Comparison of ENCODE assay signal across 13 mouse cellular contexts in genomic region chr17:75437239-75437750, GRCm38 (mm10). TPM values are rescaled to one million over a fixed set of nuclear protein-coding genes. Genes with fewer than 3 reads are reported as not detected.
DNase-seq lines count a peak whose midpoint lies in the region; ATAC-seq lines count a peak whose summit lies in the region.
"Had no signal": no experiment of that assay in that cellular context is flagged by ENCODE, and none has a peak within 500 bp of the region (broad histone marks: within the 10 kb centered on the region; RNA-seq: fewer than 3 reads in every experiment).

No protein-coding gene starts in this region.

- no peak overlapping the region for H3K9ac ChIP-seq in intestine, embryonic 14.5 days (ENCODE audit: low read length)
- no peak overlapping the region for H3K9ac ChIP-seq in intestine, embryonic 15.5 days
- peak overlapping the region; percentile 31; the same call in 1 of the 2 replicates for H3K9ac ChIP-seq in lung, embryonic 16.5 days (ENCODE audit: low read length)
- peak overlapping the region; percentile 14; the same call in 1 of the 2 replicates for H3K9ac ChIP-seq in heart, embryonic 16.5 days (ENCODE audit: low read length)
- no peak overlapping the region for H3K9ac ChIP-seq in stomach, embryonic 16.5 days (ENCODE audit: low read length)
- H3K9ac ChIP-seq: forebrain, embryonic 13.5 days had no signal

- no peak for ATAC-seq in intestine, embryonic 14.5 days (replicated peaks; ENCODE audit: low FRiP score, low TSS enrichment, low read depth)
- ATAC-seq in intestine, embryonic 15.5 days: no peak
- ATAC-seq in lung, embryonic 16.5 days (ENCODE audit: low read depth): no peak
- no peak for ATAC-seq in heart, embryonic 16.5 days (replicated peaks; ENCODE audit: extremely low read depth, insufficient read depth, low FRiP score)
- no peak for ATAC-seq in stomach, embryonic 16.5 days (ENCODE audit: insufficient read depth, low FRiP score)
- ATAC-seq: forebrain, embryonic 13.5 days had no signal

- no peaks in the 10 kb centered on the region for H3K9me3 ChIP-seq in intestine, embryonic 14.5 days (ENCODE audit: control insufficient read depth, low read length)
- H3K9me3 ChIP-seq in intestine, embryonic 15.5 days: no peaks in the 10 kb centered on the region
- H3K9me3 ChIP-seq in lung, embryonic 16.5 days (ENCODE audit: control insufficient read depth, low read length): no peaks in the 10 kb centered on the region
- no peaks in the 10 kb centered on the region for H3K9me3 ChIP-seq in heart, embryonic 16.5 days (replicated peaks; ENCODE audit: control insufficient read depth, low read length)
- no peaks in the 10 kb centered on the region for H3K9me3 ChIP-seq in stomach, embryonic 16.5 days (replicated peaks; ENCODE audit: control insufficient read depth, low read length)
- H3K9me3 ChIP-seq: forebrain, embryonic 13.5 days had no signal

- WGBS in intestine, embryonic 14.5 days: 70% methylated on average over 11 of the region's 11 CpGs
- WGBS in intestine, embryonic 15.5 days: 62% methylated on average over 11 of the region's 11 CpGs
- WGBS in lung, embryonic 16.5 days: 48% methylated on average over 11 of the region's 11 CpGs
- 56% methylated on average over 11 of the region's 11 CpGs for WGBS in heart, embryonic 16.5 days
- WGBS in stomach, embryonic 16.5 days: 50% methylated on average over 11 of the region's 11 CpGs

- no peak overlapping the region for H3K27ac ChIP-seq in intestine, embryonic 14.5 days (ENCODE audit: low read depth)
- H3K27ac ChIP-seq in intestine, embryonic 15.5 days: no peak overlapping the region
- H3K27ac ChIP-seq in lung, embryonic 16.5 days (ENCODE audit: low read length): peak overlapping the region; percentile 10; the same call in 1 of the 2 replicates
- peak overlapping the region; percentile 43 for H3K27ac ChIP-seq in heart, embryonic 16.5 days (ENCODE audit: low read length)
- H3K27ac ChIP-seq in stomach, embryonic 16.5 days (ENCODE audit: low read length): no peak overlapping the region
- H3K27ac ChIP-seq: forebrain, embryonic 13.5 days had no signal

- no peak for DNase-seq in intestine, embryonic 14.5 days (ENCODE audit: low spot score)
- DNase-seq in lung, postnatal 14 days: no peak
- DNase-seq in adrenal gland, adult 2 months: no peak
- no peak for DNase-seq in cerebellum, postnatal 4 days (ENCODE audit: low spot score in 2 of 2)
- DNase-seq: adrenal gland, postnatal 36 days; cerebellum, adult 18-20 months; gastrocnemius, postnatal 10 days; kidney, postnatal 10 days had no signal

- no peaks in the 10 kb centered on the region for H3K27me3 ChIP-seq in intestine, embryonic 14.5 days (replicated peaks; ENCODE audit: control insufficient read depth, insufficient read depth, low read length)
- H3K27me3 ChIP-seq in intestine, embryonic 15.5 days (replicated peaks): no peaks in the 10 kb centered on the region
- H3K27me3 ChIP-seq in lung, embryonic 16.5 days (ENCODE audit: control insufficient read depth, insufficient read depth, low read depth, low read length): no peaks in the 10 kb centered on the region
- no peaks in the 10 kb centered on the region for H3K27me3 ChIP-seq in heart, embryonic 16.5 days (ENCODE audit: control insufficient read depth, insufficient read depth, low read length)
- H3K27me3 ChIP-seq in stomach, embryonic 16.5 days (ENCODE audit: control insufficient read depth, insufficient read depth, low read length): no peaks in the 10 kb centered on the region
- H3K27me3 ChIP-seq: forebrain, embryonic 13.5 days had no signal

- no peaks in the 10 kb centered on the region for H3K36me3 ChIP-seq in intestine, embryonic 14.5 days (ENCODE audit: control insufficient read depth, insufficient read depth, low read length)
- H3K36me3 ChIP-seq in intestine, embryonic 15.5 days: no peaks in the 10 kb centered on the region
- no peaks in the 10 kb centered on the region for H3K36me3 ChIP-seq in lung, embryonic 16.5 days (ENCODE audit: control insufficient read depth, insufficient read depth, low read length)
- no peaks in the 10 kb centered on the region for H3K36me3 ChIP-seq in heart, embryonic 16.5 days (ENCODE audit: control insufficient read depth, insufficient read depth)
- H3K36me3 ChIP-seq in stomach, embryonic 16.5 days (ENCODE audit: control insufficient read depth, insufficient read depth, low read length): no peaks in the 10 kb centered on the region

- peak overlapping the region; percentile 15; the same call in 1 of the 2 replicates for H3K4me3 ChIP-seq in intestine, embryonic 14.5 days (ENCODE audit: low read depth, low read length)
- H3K4me3 ChIP-seq in intestine, embryonic 15.5 days (replicated peaks): no peak overlapping the region
- peak overlapping the region; percentile 34 for H3K4me3 ChIP-seq in lung, embryonic 16.5 days (ENCODE audit: low read length)
- peak overlapping the region; percentile 40 for H3K4me3 ChIP-seq in heart, embryonic 16.5 days (ENCODE audit: low read length)
- peak overlapping the region; percentile 29 for H3K4me3 ChIP-seq in stomach, embryonic 16.5 days (replicated peaks; ENCODE audit: low read length)
- H3K4me3 ChIP-seq: forebrain, embryonic 13.5 days had no signal

- peak overlapping the region; percentile 18; the same call in 1 of the 2 replicates for H3K4me2 ChIP-seq in intestine, embryonic 14.5 days (ENCODE audit: low read length)
- no peak overlapping the region for H3K4me2 ChIP-seq in intestine, embryonic 15.5 days (replicated peaks)
- H3K4me2 ChIP-seq in lung, embryonic 16.5 days (ENCODE audit: low read depth, low read length): peak overlapping the region; percentile 19; the same call in 1 of the 2 replicates
- peak overlapping the region; percentile 14 for H3K4me2 ChIP-seq in heart, embryonic 16.5 days (ENCODE audit: low read depth, low read length)
- H3K4me2 ChIP-seq in stomach, embryonic 16.5 days (ENCODE audit: low read depth, low read length): no peak overlapping the region
- H3K4me2 ChIP-seq: forebrain, embryonic 13.5 days had no signal

- H3K4me1 ChIP-seq in intestine, embryonic 14.5 days (replicated peaks; ENCODE audit: control insufficient read depth, insufficient read depth, low read length): peaks cover 5% of the 10 kb centered on the region; the same call in 1 of the 2 replicates
- H3K4me1 ChIP-seq in intestine, embryonic 15.5 days (replicated peaks): no peaks in the 10 kb centered on the region
- no peaks in the 10 kb centered on the region for H3K4me1 ChIP-seq in lung, embryonic 16.5 days (replicated peaks; ENCODE audit: control insufficient read depth, insufficient read depth, low read length)
- H3K4me1 ChIP-seq in heart, embryonic 16.5 days (ENCODE audit: control insufficient read depth, insufficient read depth, low read length): peaks cover 6% of the 10 kb centered on the region
- H3K4me1 ChIP-seq in stomach, embryonic 16.5 days (ENCODE audit: control insufficient read depth, insufficient read depth, low read length): 0 out of 2 replicates have a peak, but pooled peaks cover 2% of the 10 kb centered on the region
- H3K4me1 ChIP-seq: forebrain, embryonic 13.5 days had no signal

RNA-seq across cellular contexts. Expression of gene Rasgrp3, which starts 1.6 kb away (rescaled TPM):
- 16.2 and 19.4 TPM in 2 replicates for polyA plus RNA-seq in intestine, embryonic 14.5 days (2014; fragmentation: Nextera tagmentation; extraction: Ambion mirVana)
- 12.9 and 13.3 TPM in 2 replicates for polyA plus RNA-seq in intestine, embryonic 15.5 days (2015; fragmentation: Nextera tagmentation; extraction: Ambion mirVana)
- polyA plus RNA-seq in lung, embryonic 16.5 days (2015; fragmentation: Nextera tagmentation; extraction: Ambion mirVana): 31.4 and 34.3 TPM in 2 replicates
- 17.2 and 19.6 TPM in 2 replicates for polyA plus RNA-seq in heart, embryonic 16.5 days (2015; fragmentation: Nextera tagmentation; extraction: Ambion mirVana)
- polyA plus RNA-seq in stomach, embryonic 16.5 days (2015; fragmentation: Nextera tagmentation; extraction: Ambion mirVana): 14.2 and 15.3 TPM in 2 replicates
- 10 to 100 TPM; 12.5 to 19.9 TPM for total RNA-seq in adrenal gland, adult 2 months (2021)
- polyA plus RNA-seq in adrenal gland, adult 2 months (2012; rRNA removed): 1.5 and 1.8 TPM in 2 replicates

Comparison
In these comparisons a context has a peak if more than half of its experiments do, and no peak if none do; other contexts are left out.
1. H3K4me2 ChIP-seq: peak in intestine, embryonic 14.5 days (single experiment), lung, embryonic 16.5 days (single experiment) and heart, embryonic 16.5 days (single experiment); none in intestine, embryonic 15.5 days (single experiment) and stomach, embryonic 16.5 days (single experiment).
2. H3K27ac ChIP-seq: peak in lung, embryonic 16.5 days (single experiment) and heart, embryonic 16.5 days (single experiment); none in intestine, embryonic 14.5 days (single experiment), intestine, embryonic 15.5 days (single experiment) and stomach, embryonic 16.5 days (single experiment).
3. H3K9ac ChIP-seq: peak in lung, embryonic 16.5 days (single experiment) and heart, embryonic 16.5 days (single experiment); none in intestine, embryonic 14.5 days (single experiment), intestine, embryonic 15.5 days (single experiment) and stomach, embryonic 16.5 days (single experiment).